Mouse (Mus musculus) stomach, embryonic 14.5 days (tissue): ENCODE results near the gene Tbc1d20. TPM values are rescaled to one million over a fixed set of nuclear protein-coding genes. Genes with fewer than 3 reads are reported as not detected.

Experiments used
- ATAC-seq: fragments of 200-750 bp; cut with Nextera tagmentation; 2 replicates; pipeline ENCODE4 v1.8.0; 2017; ENCODE audit warnings: low read depth, moderate TSS enrichment; ENCODE audit not compliant: insufficient number of reproducible peaks, insufficient read depth, low FRiP score
- H3K27ac ChIP-seq: fragments of 300-500 bp; sonication (generic); 2 replicates; pipeline ENCODE4 v1.5.1; 2014; ENCODE audit warnings: mild to moderate bottlenecking, low read length, moderate library complexity, mixed read lengths
- H3K27me3 ChIP-seq: fragments of 300-500 bp; sonication (generic); 2 replicates; pipeline ENCODE4 v1.6.1; 2014; ENCODE audit warnings: low read length, control low read depth, mixed read lengths; ENCODE audit not compliant: control insufficient read depth, insufficient read depth
- H3K36me3 ChIP-seq: fragments of 300-500 bp; sonication (generic); 2 replicates; pipeline ENCODE4 v1.6.1; 2014; ENCODE audit warnings: mild to moderate bottlenecking, control low read depth, low read length, moderate library complexity, mixed read lengths; ENCODE audit not compliant: control insufficient read depth, insufficient read depth
- H3K4me1 ChIP-seq: fragments of 300-500 bp; sonication (generic); 2 replicates; pipeline ENCODE4 v1.6.1; 2014; ENCODE audit warnings: low read length, control low read depth, mixed read lengths; ENCODE audit not compliant: control insufficient read depth, insufficient read depth
- H3K4me2 ChIP-seq: fragments of 300-500 bp; sonication (generic); replicated peaks from 2 replicates; pipeline ENCODE4 v1.6.1; 2014; ENCODE audit warnings: low read depth, low read length, control low read depth
- H3K4me3 ChIP-seq: fragments of 300-500 bp; sonication (generic); 2 replicates; pipeline ENCODE4 v1.5.1; 2014; ENCODE audit warnings: low read depth, low read length, control low read depth
- H3K9ac ChIP-seq: fragments of 300-500 bp; sonication (generic); replicated peaks from 2 replicates; pipeline ENCODE4 v1.6.1; 2014; ENCODE audit warnings: low read depth, mild to moderate bottlenecking, control low read depth, low read length, moderate library complexity, mixed read lengths
- H3K9me3 ChIP-seq: fragments of 300-500 bp; sonication (generic); 2 replicates; pipeline ENCODE4 v1.6.1; 2016; ENCODE audit warnings: low read depth, low read length, control low read depth; ENCODE audit not compliant: control insufficient read depth
- WGBS: fragments of 180-500 bp; shearing (Covaris S2); extraction: QIAGEN DNeasy Blood & Tissue Kit; methylation state at CpG from one replicate; pipeline ENCODE4 v1.1.7; 2014; 5-methylcytosine and 5-hydroxymethylcytosine counted together
- polyA plus RNA-seq: library from polyadenylated mRNA; unstranded; fragments of >200 nt; fragmentation: Nextera tagmentation; extraction: Ambion mirVana; gene quantifications from 2 replicates; pipeline ENCODE4 v1.2.1, GENCODE M21; 2014

The Tbc1d20 gene
- polyA plus RNA-seq, 1 experiment from 2014 or later: 40.0 TPM

DNA sequence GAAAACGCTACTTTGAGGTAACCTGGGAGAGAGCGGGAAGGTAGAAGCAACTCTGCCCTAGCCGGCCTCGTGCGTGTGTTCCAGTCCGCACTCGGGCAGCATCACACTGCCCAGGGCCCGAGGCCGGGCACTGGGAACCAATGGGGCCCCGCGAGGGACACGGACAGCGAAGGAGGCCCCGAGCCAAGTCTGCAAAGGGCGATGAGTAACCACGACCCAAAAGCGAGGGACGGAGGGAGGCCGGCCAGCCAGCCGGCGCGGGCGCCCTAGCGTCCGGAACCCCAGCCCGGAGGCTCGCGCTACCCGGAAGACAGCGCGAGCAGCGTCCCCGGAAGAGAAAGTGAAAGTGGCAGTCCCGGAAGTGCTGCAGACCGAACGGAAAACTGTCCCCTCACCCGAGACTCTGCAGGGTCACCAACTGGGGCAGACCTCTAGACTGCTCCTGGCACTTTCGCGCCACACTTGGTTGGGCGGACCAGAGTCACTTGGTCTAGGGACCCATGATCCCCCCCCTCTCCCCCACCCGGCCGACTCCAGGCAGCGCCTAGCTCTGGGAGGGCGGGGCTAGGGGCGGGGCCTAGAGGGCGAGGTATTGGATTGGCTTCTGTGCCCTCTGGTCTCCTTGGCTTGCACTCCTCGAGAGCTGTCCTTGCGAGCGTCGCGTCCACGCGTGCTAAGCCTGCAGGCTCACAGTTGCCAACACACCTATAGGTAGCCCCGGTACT, 38.6 kb downstream of the Tbc1d20 start, which contains the start of gene Rbck1:
Gene Rbck1, minus strand, starts transcription at position 553 of the 725 bp plus-strand sequence.
- peak; percentile 94 for ATAC-seq
- Histone ChIP-seq H3K4me3 (peak within 1 kb of the TSS; percentile 69), H3K27me3 (no peaks in the 10 kb centered on the region), H3K36me3 (peaks cover 12% of the 10 kb centered on the region), H3K9ac (peak within 1 kb of the TSS; percentile 75), H3K4me1 (peaks cover 11% of the 10 kb centered on the region; the same call in 1 of the 2 replicates), H3K4me2 (peak within 1 kb of the TSS; percentile 93), H3K9me3 (no peaks in the 10 kb centered on the region), H3K27ac (peak within 1 kb of the TSS; percentile 93)
- WGBS: under 1% methylated on average over 54 of the region's 54 CpGs

DNA sequence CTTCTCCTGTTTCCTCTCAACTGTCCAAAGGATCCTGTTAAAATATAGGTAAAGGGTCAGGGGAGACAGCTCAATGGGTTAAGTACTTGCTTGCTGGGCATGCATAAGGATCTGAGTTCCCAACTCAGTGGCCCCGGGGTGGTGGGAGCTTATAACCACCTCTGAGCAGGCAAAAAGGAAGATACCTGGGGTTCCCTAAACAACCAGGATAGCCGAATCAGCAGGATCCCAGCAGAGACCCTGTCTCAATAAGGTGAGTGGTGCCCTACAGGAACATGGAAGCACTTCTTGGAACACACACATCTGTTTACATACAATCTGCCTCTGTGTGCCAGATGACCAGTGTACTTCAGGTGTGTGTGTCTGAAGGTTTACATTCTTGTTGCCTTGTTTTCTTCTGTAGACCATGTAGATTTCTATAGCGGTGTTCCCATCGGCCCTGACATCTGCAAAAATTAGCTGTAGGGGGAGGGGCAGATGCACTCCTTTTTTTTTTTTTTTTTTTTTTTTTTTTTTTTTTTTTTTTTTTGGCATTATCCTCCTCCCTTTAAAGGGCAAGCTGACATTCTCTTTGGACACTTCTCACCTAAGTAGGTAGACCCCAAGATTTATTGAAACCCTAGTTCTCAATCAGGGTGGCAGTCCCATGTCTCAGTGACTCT, 39.8 kb downstream of the Tbc1d20 start:
- Histone ChIP-seq H3K9ac (no peak overlapping the region), H3K4me2 (no peak overlapping the region), H3K27ac (no peak overlapping the region), H3K4me1 (peaks cover 11% of the 10 kb centered on the region; the same call in 1 of the 2 replicates), H3K27me3 (no peaks in the 10 kb centered on the region), H3K36me3 (peaks cover 9% of the 10 kb centered on the region), H3K4me3 (no peak overlapping the region), H3K9me3 (no peaks in the 10 kb centered on the region)
- no peak for ATAC-seq
- 70% methylated on average over 4 of the region's 4 CpGs for WGBS

DNA sequence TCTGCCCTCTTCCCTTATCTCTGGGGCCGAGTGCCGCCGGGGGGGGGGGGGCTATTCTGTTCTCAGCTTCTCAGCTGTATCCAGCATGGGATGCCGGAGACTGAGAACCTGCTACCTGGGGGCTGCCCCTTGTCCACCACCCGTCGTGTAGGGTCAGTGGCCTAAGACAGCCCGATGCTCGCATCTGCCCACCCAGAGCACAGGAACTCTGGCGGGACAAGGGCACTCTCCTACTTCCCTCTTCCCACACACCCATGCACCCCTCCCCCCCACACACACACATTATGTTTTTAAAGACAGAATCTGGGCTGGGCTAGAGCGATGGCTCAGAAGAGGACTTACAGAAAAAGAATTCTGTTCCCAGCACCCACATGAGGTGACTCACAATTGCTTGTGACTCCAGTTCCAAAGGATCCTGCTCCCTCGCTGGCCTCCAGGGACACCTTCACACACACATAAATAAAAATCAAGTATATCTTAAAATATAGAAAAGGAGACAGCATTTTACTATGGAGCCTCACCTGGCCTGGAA, 41.7 kb downstream of the Tbc1d20 start:
- Histone ChIP-seq H3K9ac (no peak overlapping the region), H3K9me3 (no peaks in the 10 kb centered on the region), H3K27me3 (no peaks in the 10 kb centered on the region), H3K4me1 (peaks cover 10% of the 10 kb centered on the region; the same call in 1 of the 2 replicates), H3K36me3 (no peaks in the 10 kb centered on the region), H3K4me2 (no peak overlapping the region), H3K27ac (no peak overlapping the region), H3K4me3 (no peak overlapping the region)
- no peak for ATAC-seq
- 52% methylated on average over 10 of the region's 11 CpGs for whole genome bisulfite sequencing

DNA sequence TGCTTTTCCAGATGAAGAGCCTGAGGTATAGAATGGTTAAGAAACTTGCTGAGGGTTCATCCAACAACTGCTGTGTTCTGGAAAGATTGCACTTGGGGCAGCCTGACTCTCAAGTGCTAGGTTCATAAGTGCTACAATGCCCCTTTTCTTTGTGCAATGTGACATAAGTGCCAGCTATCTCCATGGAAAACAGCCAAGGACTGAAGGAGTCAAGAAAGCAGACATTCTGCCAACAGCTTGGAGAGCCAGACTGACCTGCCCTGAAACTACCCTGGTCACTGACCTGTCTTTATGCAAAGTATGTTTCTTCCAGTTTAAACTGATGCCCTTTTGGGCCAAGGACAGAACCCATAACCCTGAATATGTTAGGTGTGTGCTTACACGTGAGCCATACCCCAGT, 43.2 kb downstream of the Tbc1d20 start:
- Histone ChIP-seq H3K27me3 (no peaks in the 10 kb centered on the region), H3K4me1 (no peaks in the 10 kb centered on the region), H3K9me3 (no peaks in the 10 kb centered on the region)

DNA sequence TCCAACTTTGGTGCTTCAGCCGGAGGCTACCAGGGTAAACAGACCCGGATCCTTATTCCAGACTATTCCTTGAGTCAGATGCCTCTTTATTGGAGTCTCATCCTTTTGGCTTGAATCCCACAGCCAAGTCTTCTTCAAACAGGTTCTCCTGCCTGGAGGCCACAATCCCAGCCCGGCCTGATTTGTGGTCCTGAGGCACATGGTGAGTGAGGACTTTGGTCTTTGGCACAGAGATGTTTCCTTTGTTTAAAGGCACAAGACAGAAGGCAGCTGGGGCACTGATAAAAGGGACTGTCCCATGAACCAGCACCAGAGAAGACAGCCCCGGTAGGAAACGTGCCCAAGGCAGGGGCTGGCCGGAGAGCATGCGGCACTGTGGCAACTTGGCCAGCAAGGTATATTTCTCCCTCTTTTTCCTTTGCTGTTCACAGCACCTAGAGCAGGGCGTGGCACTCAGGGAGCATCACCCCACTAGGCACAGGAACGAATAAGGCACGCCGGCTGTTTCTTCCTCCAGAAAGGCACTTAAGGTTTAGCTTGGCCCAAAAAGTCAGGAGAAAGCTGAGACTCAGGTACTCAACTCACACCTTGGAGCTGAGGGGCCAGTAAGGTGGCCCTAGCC, 44.1 kb downstream of the Tbc1d20 start:
- Histone ChIP-seq H3K4me2 (no peak overlapping the region), H3K27ac (no peak overlapping the region), H3K9ac (no peak overlapping the region), H3K9me3 (no peaks in the 10 kb centered on the region), H3K4me3 (no peak overlapping the region), H3K27me3 (no peaks in the 10 kb centered on the region), H3K4me1 (no peaks in the 10 kb centered on the region), H3K36me3 (no peaks in the 10 kb centered on the region)
- WGBS: 89% methylated on average over 11 of the region's 11 CpGs
- ATAC-seq: no peak

More for the DNA sequence above, 43.2 kb downstream of the Tbc1d20 start:
- H3K36me3 ChIP-seq: no peaks in the 10 kb centered on the region
- no peak overlapping the region for H3K4me3 ChIP-seq
- H3K4me2 ChIP-seq: no peak overlapping the region
- WGBS: 86% methylated on average over 1 of the region's 1 CpGs
- ATAC-seq: no peak
- no peak overlapping the region for H3K27ac ChIP-seq
- no peak overlapping the region for H3K9ac ChIP-seq

DNA sequence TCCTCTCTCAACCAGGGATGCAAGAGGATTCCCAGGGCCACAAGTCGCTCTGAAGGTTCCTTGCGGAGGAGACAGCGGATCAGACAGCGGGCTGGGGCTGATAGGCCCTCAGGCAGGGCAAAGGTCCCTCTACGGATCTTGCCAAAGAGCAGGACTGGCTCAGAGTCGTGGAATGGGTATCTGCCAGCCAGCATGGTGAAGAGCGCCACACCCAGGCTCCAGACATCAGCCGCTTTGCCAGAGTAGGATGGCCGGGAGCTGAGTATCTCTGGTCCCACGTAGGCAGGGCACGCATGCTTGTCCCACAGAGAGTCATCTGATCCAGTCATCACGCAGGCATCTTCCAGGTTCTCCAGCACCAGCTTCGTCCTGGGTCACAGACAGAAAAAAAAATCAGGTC, 44.7 kb downstream of the Tbc1d20 start:
- Histone ChIP-seq H3K9ac (no peak overlapping the region), H3K9me3 (no peaks in the 10 kb centered on the region), H3K4me3 (no peak overlapping the region), H3K27ac (no peak overlapping the region), H3K27me3 (no peaks in the 10 kb centered on the region), H3K36me3 (no peaks in the 10 kb centered on the region), H3K4me1 (no peaks in the 10 kb centered on the region), H3K4me2 (no peak overlapping the region)
- WGBS: 77% methylated on average over 13 of the region's 13 CpGs
- no peak for ATAC-seq

DNA sequence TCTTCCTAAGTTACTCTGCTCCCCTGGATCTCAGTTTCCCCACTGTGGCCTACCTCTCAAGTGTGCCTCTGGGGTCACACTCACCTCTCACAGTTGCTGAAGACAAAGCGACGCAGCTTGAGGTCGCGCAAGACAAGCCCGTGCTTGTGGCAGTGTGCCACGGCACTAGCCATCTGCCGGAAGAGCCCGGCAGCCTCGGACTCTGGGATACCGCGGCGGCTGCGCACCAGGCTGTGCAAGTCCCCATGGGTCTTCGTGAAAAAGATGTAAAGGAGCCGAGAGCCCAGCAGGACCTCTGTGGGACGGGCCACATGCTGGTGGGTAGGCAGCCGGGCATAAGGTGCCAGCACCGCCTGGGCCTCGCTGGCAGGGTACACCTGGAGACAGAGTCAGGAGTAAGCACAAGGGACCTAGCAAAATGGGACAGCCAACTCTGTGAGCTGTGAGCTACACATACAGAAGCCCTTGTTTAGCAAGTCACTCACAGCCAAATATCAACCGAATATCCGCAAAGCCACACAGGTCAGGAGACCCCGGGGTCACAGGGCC, 46.1 kb downstream of the Tbc1d20 start:
- H3K4me2 ChIP-seq: no peak overlapping the region
- ATAC-seq: no peak
- no peaks in the 10 kb centered on the region for H3K9me3 ChIP-seq
- no peak overlapping the region for H3K4me3 ChIP-seq
- 87% methylated on average over 22 of the region's 22 CpGs for WGBS
- 0 out of 2 replicates have a peak, but pooled peaks cover 3% of the 10 kb centered on the region for H3K4me1 ChIP-seq
- H3K27me3 ChIP-seq: no peaks in the 10 kb centered on the region
- no peaks in the 10 kb centered on the region for H3K36me3 ChIP-seq
- H3K9ac ChIP-seq: no peak overlapping the region
- H3K27ac ChIP-seq: no peak overlapping the region
